Mouse (Mus musculus): Measurements from ENCODE around the gene Cyp2c23.

- TF ChIP-seq CTCF (IDR thresholded peaks at IDR 0.05; ENCODE audit: low read depth, low read length) (no peak), GATA1 (IDR thresholded peaks at IDR 0.05; ENCODE audit: borderline replicate concordance, low read length) (no peak), TAL1 (conservative IDR thresholded peaks at IDR 0.05; ENCODE audit: low read depth, low read length) (no peak)
Measured at GRCm38 (mm10) chr19:44071166-44071565, 42.2 kb upstream of the Cyp2c23 start.
